Mouse (Mus musculus): ENCODE results near the gene Olfr796. TPM values are rescaled to one million over a fixed set of nuclear protein-coding genes. Genes with fewer than 3 reads are reported as not detected.

Gene Olfr796
- polyA plus RNA-seq, 1 experiment from 2014 or later: not detected

Small RNA genes within 50 kb of the gene (microRNA-seq; reads per million reads assigned to microRNA genes)
- not detected for gene Gm23252

Other genes with a start within 250 kb of the Olfr796 start
- gene Olfr784, start 228.5 kb downstream of the Olfr796 start, polyA plus RNA-seq (2014; fragmentation: Nextera tagmentation; extraction: Ambion mirVana): 0.06 and 0.14 TPM in 2 replicates
- not detected in 2 replicates for gene Olfr785, start 207.1 kb downstream of the Olfr796 start, polyA plus RNA-seq (2014; fragmentation: Nextera tagmentation; extraction: Ambion mirVana)
- not detected in 2 replicates for gene Olfr786, start 185.3 kb downstream of the Olfr796 start, polyA plus RNA-seq (2014; fragmentation: Nextera tagmentation; extraction: Ambion mirVana)
- not detected in 2 replicates for gene Olfr787, start 150.7 kb downstream of the Olfr796 start, polyA plus RNA-seq (2014; fragmentation: Nextera tagmentation; extraction: Ambion mirVana)
- not detected in 2 replicates for gene Olfr788, start 141.6 kb downstream of the Olfr796 start, polyA plus RNA-seq (2014; fragmentation: Nextera tagmentation; extraction: Ambion mirVana)
- gene Olfr789, start 127.8 kb downstream of the Olfr796 start, polyA plus RNA-seq (2014; fragmentation: Nextera tagmentation; extraction: Ambion mirVana): not detected in 2 replicates
- gene Olfr790, start 114.1 kb downstream of the Olfr796 start, polyA plus RNA-seq (2014; fragmentation: Nextera tagmentation; extraction: Ambion mirVana): not detected in 2 replicates
- gene Olfr791, start 90.8 kb downstream of the Olfr796 start, polyA plus RNA-seq (2014; fragmentation: Nextera tagmentation; extraction: Ambion mirVana): not detected in 2 replicates
- not detected in 2 replicates for gene Olfr792, start 73.4 kb downstream of the Olfr796 start, polyA plus RNA-seq (2014; fragmentation: Nextera tagmentation; extraction: Ambion mirVana)
- gene Olfr794, start 44.9 kb downstream of the Olfr796 start, polyA plus RNA-seq (2014; fragmentation: Nextera tagmentation; extraction: Ambion mirVana): not detected in 2 replicates
- gene Olfr798, start 15.4 kb upstream of the Olfr796 start, polyA plus RNA-seq (2014; fragmentation: Nextera tagmentation; extraction: Ambion mirVana): not detected in 2 replicates
- not detected in 2 replicates for gene Olfr799, start 24.9 kb upstream of the Olfr796 start, polyA plus RNA-seq (2014; fragmentation: Nextera tagmentation; extraction: Ambion mirVana)
- not detected in 2 replicates for gene Olfr800, start 45.1 kb upstream of the Olfr796 start, polyA plus RNA-seq (2014; fragmentation: Nextera tagmentation; extraction: Ambion mirVana)
- gene Olfr801, start 61.3 kb upstream of the Olfr796 start, polyA plus RNA-seq (2014; fragmentation: Nextera tagmentation; extraction: Ambion mirVana): not detected in 2 replicates
- not detected in 2 replicates for gene Olfr802, start 75.6 kb upstream of the Olfr796 start, polyA plus RNA-seq (2014; fragmentation: Nextera tagmentation; extraction: Ambion mirVana)
- not detected in 2 replicates for gene Olfr803, start 81.7 kb upstream of the Olfr796 start, polyA plus RNA-seq (2014; fragmentation: Nextera tagmentation; extraction: Ambion mirVana)
- gene Olfr804, start 90.6 kb upstream of the Olfr796 start, polyA plus RNA-seq (2014; fragmentation: Nextera tagmentation; extraction: Ambion mirVana): not detected in 2 replicates
- gene Olfr805, start 116.8 kb upstream of the Olfr796 start, polyA plus RNA-seq (2014; fragmentation: Nextera tagmentation; extraction: Ambion mirVana): not detected in 2 replicates
- gene Olfr806, start 129.4 kb upstream of the Olfr796 start, polyA plus RNA-seq (2014; fragmentation: Nextera tagmentation; extraction: Ambion mirVana): not detected in 2 replicates
- not detected in 2 replicates for gene Olfr807, start 145.2 kb upstream of the Olfr796 start, polyA plus RNA-seq (2014; fragmentation: Nextera tagmentation; extraction: Ambion mirVana)
- gene Olfr808, start 152.9 kb upstream of the Olfr796 start, polyA plus RNA-seq (2014; fragmentation: Nextera tagmentation; extraction: Ambion mirVana): not detected in 2 replicates
- gene Olfr809, start 162.1 kb upstream of the Olfr796 start, polyA plus RNA-seq (2014; fragmentation: Nextera tagmentation; extraction: Ambion mirVana): not detected in 2 replicates
- gene Olfr810, start 182.3 kb upstream of the Olfr796 start, polyA plus RNA-seq (2014; fragmentation: Nextera tagmentation; extraction: Ambion mirVana): not detected in 2 replicates
- not detected in 2 replicates for gene Olfr811, start 191.8 kb upstream of the Olfr796 start, polyA plus RNA-seq (2014; fragmentation: Nextera tagmentation; extraction: Ambion mirVana)
- gene Olfr812, start 233.5 kb upstream of the Olfr796 start, polyA plus RNA-seq (2014; fragmentation: Nextera tagmentation; extraction: Ambion mirVana): not detected in 2 replicates
- not detected in 2 replicates for gene Olfr813, start 242.8 kb upstream of the Olfr796 start, polyA plus RNA-seq (2014; fragmentation: Nextera tagmentation; extraction: Ambion mirVana)